Mouse (Mus musculus): Measurements from ENCODE around the gene Cds1. TPM values are rescaled to one million over a fixed set of nuclear protein-coding genes. Genes with fewer than 3 reads are reported as not detected.
"Not testable (repeated sequence)": the region's sequence is repeated elsewhere in the genome, so short reads cannot be mapped to it uniquely, and the experiment has no call there.

The Cds1 gene
- polyA plus RNA-seq, 1 experiment from 2014 or later = 15.9 TPM

DNA sequence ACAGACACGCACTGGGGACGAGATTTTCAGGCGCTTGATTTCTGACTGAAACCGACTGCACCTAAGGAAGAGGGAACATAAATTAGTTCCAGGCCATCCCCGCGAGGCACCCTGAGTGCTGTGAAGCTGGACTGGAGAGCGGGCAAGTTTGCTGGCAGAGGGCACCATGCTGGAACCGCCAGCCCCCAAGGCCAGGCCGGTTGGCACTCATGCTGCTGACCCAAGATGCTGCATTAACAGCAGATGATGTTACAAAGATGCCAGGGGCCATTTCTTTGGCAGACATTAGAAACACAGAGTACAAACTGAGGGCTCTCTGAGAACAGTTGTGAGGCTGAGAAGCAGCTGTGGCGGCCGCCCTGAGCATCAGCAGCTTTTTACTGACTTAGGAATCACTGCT, 71.3 kb downstream of the Cds1 start:
- no peaks in the 10 kb centered on the region for H3K4me1 ChIP-seq (replicated peaks)
- H3K27ac ChIP-seq = no peak overlapping the region
- peaks cover 36% of the 10 kb centered on the region for H3K36me3 ChIP-seq
- H3K9ac ChIP-seq = no peak overlapping the region
- H3K4me2 ChIP-seq (replicated peaks) = no peak overlapping the region
- H3K4me3 ChIP-seq (replicated peaks) = no peak overlapping the region
- ATAC-seq = no peak
- H3K9me3 ChIP-seq = no peaks in the 10 kb centered on the region
- WGBS = 94% methylated on average over 11 of the region's 11 CpGs
- H3K27me3 ChIP-seq (replicated peaks) = no peaks in the 10 kb centered on the region

DNA sequence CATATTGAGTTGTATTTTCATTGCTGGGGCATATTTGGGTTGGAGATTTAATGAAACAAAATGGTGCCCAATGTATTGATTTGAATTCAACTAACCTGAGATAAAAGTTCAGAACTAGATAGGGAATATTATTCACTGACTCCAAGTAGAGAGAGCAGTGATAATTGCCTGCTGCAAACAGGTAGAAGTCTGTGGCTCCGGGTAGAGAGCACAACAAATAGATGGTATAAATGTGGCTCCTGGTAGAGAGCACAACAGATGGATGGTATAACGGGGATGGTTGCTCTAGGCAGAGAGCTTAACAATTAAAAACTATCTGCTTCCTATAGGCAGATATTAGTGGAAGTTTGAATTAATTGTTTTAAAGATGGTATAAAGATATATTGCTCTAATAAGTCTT, 72.7 kb downstream of the Cds1 start:
- not testable (repeated sequence) for H3K4me3 ChIP-seq (replicated peaks); H3K9me3 ChIP-seq; ATAC-seq; H3K27me3 ChIP-seq (replicated peaks); H3K4me2 ChIP-seq (replicated peaks); H3K4me1 ChIP-seq (replicated peaks); H3K9ac ChIP-seq; H3K27ac ChIP-seq
- 97% methylated on average over 2 of the region's 2 CpGs for WGBS
- H3K36me3 ChIP-seq = peaks cover 45% of the 10 kb centered on the region

DNA sequence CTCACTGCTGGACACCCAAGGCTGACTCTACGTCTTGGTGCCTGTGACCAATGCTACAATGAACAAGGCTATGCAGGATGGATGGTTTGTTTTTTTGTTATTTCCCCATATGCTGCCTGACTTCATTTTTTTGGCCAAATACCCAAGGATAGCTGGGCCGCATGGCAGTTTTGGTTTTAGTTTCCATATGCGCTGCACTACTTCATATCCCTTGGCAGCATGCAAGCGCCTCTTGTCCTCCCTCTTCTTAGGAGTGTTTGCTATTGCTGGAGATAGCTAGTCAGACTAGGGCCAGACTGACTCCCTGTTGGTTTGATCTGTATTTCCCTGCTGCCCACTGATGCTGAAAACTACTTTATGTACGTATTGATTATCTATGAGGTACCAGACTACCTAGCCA, 75.5 kb downstream of the Cds1 start:
- Histone ChIP-seq H3K4me3 (replicated peaks) (no peak overlapping the region), H3K27ac (no peak overlapping the region), H3K9ac (no peak overlapping the region), H3K4me2 (replicated peaks) (no peak overlapping the region), H3K9me3 (no peaks in the 10 kb centered on the region), H3K27me3 (replicated peaks) (no peaks in the 10 kb centered on the region), H3K36me3 (peaks cover 53% of the 10 kb centered on the region), H3K4me1 (replicated peaks) (no peaks in the 10 kb centered on the region)
- no peak for ATAC-seq
- WGBS = 98% methylated on average over 5 of the region's 5 CpGs

DNA sequence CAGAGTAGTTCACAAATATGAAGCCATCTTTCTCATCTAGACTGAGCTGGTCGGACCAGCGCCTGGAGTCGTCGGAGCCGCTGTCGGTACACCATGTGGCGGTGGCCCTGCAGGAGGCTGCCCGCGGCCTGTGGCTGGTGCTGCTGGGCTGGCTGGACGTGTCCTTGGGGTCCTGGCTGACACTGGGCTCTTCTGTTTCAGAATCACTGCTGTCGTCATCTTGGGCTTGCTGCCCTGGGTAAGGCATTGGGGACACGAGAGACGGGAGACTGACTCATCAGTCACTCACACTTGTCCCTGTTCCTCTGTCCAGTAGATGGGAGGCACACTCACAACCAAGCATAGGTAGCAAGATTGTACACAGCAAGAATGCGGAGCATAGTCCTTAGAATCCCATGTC, 80.1 kb downstream of the Cds1 start:
- H3K27ac ChIP-seq = no peak overlapping the region
- no peaks in the 10 kb centered on the region for H3K4me1 ChIP-seq (replicated peaks)
- 91% methylated on average over 14 of the region's 14 CpGs for whole genome bisulfite sequencing
- H3K9me3 ChIP-seq = no peaks in the 10 kb centered on the region
- ATAC-seq = no peak
- H3K4me3 ChIP-seq (replicated peaks) = no peak overlapping the region
- no peak overlapping the region for H3K4me2 ChIP-seq (replicated peaks)
- H3K36me3 ChIP-seq = peaks cover 67% of the 10 kb centered on the region
- H3K27me3 ChIP-seq (replicated peaks) = no peaks in the 10 kb centered on the region
- H3K9ac ChIP-seq = no peak overlapping the region

DNA sequence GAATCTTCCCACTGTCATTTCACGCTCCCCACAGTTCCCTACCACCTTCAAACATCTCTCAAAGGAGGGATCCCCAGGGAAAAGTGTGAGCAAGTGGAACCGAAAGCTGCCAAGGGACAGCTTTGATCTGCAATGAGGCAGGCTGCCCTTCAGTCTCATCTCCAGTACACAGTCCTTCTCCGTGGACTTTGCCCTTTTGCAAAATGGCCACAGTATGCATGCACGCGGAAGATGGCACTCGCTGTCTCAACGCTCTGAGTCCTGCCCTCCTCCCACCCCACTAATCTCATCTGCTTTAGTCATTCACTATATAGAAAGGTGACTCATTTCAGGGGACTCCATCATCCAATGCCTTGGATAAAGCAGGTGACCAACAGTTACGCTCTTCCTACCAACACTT, 81.0 kb downstream of the Cds1 start:
- 88% methylated on average over 8 of the region's 8 CpGs for WGBS
- Histone ChIP-seq H3K4me1 (replicated peaks) (no peaks in the 10 kb centered on the region), H3K27me3 (replicated peaks) (no peaks in the 10 kb centered on the region), H3K9ac (no peak overlapping the region), H3K36me3 (peaks cover 63% of the 10 kb centered on the region), H3K27ac (no peak overlapping the region), H3K4me3 (replicated peaks) (no peak overlapping the region), H3K9me3 (no peaks in the 10 kb centered on the region), H3K4me2 (replicated peaks) (no peak overlapping the region)
- ATAC-seq = peak; percentile 47

DNA sequence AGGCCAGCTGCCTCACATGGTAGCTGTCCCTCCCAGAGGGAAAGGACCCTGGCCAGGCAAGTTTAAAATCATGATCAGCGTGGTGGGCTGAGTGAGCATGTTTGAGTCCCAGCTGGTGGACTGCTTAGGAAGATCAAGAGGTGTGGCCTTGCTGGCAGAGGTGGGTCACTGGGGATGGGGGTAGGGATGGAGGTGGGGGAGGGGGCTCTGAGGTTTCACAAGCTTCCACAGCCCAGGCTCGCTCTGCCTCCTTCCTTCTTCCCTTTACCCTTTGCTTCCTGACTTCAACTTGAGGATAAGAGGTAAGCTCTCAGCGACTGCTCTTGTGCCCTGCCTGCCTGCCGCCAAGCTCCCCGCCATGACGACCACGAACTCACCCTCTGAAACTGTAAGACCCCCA, 82.4 kb downstream of the Cds1 start:
- H3K27me3 ChIP-seq (replicated peaks) = no peaks in the 10 kb centered on the region
- H3K9me3 ChIP-seq = no peaks in the 10 kb centered on the region
- H3K27ac ChIP-seq = no peak overlapping the region
- H3K4me1 ChIP-seq (replicated peaks) = no peaks in the 10 kb centered on the region
- H3K9ac ChIP-seq = no peak overlapping the region
- 83% methylated on average over 7 of the region's 7 CpGs for WGBS
- ATAC-seq = peak; percentile 30
- H3K4me3 ChIP-seq (replicated peaks) = no peak overlapping the region
- peaks cover 58% of the 10 kb centered on the region for H3K36me3 ChIP-seq
- no peak overlapping the region for H3K4me2 ChIP-seq (replicated peaks)

DNA sequence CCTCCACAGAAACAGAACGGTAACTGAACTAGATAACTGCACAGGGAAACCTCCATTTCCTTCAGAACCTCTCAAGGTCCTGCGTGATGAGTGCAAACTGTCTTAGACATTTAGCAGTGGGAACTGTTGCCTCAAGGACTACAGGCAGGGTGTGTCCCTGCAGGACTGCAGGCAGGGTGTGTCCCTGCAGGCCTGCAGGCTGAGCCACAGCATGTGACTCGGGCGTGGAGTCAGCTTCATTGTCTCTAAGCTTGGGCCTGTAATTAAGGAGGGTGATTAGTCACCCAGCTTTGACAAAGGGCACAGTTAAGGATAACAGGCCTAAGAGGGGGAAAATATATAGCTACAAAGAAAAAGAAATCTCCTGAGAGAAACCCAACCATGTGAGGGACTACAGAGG, 82.8 kb downstream of the Cds1 start:
- H3K9me3 ChIP-seq = no peaks in the 10 kb centered on the region
- no peak overlapping the region for H3K9ac ChIP-seq
- H3K4me2 ChIP-seq (replicated peaks) = no peak overlapping the region
- H3K27me3 ChIP-seq (replicated peaks) = no peaks in the 10 kb centered on the region
- no peaks in the 10 kb centered on the region for H3K4me1 ChIP-seq (replicated peaks)
- WGBS = 58% methylated on average over 4 of the region's 4 CpGs
- peaks cover 61% of the 10 kb centered on the region for H3K36me3 ChIP-seq
- peak; percentile 92 for ATAC-seq
- no peak overlapping the region for H3K27ac ChIP-seq
- H3K4me3 ChIP-seq (replicated peaks) = no peak overlapping the region

DNA sequence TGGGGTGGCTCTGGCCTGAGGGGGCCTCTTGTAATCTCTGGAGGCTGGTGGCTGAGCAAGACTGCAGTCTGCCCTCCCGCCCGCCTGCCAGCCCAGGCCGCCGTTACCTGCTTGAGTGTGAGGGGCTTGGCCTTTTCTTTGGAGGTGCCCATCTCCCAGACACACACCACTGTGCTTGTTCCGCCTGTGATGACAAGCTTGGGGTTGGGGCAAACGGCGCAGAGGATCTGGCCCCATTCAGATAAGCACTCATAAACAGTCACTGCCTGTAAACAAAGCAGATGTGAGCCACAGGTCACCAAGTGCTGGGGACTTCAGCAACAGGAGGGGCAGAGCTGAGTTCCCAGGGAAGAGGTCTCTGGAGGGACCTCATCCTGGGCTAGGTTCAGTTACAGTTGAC, 86.2 kb downstream of the Cds1 start:
- Histone ChIP-seq H3K4me1 (replicated peaks) (no peaks in the 10 kb centered on the region), H3K36me3 (peaks cover 68% of the 10 kb centered on the region), H3K4me2 (replicated peaks) (no peak overlapping the region), H3K4me3 (replicated peaks) (no peak overlapping the region), H3K9me3 (no peaks in the 10 kb centered on the region), H3K9ac (no peak overlapping the region), H3K27ac (no peak overlapping the region), H3K27me3 (replicated peaks) (no peaks in the 10 kb centered on the region)
- 74% methylated on average over 7 of the region's 7 CpGs for WGBS
- no peak for ATAC-seq

DNA sequence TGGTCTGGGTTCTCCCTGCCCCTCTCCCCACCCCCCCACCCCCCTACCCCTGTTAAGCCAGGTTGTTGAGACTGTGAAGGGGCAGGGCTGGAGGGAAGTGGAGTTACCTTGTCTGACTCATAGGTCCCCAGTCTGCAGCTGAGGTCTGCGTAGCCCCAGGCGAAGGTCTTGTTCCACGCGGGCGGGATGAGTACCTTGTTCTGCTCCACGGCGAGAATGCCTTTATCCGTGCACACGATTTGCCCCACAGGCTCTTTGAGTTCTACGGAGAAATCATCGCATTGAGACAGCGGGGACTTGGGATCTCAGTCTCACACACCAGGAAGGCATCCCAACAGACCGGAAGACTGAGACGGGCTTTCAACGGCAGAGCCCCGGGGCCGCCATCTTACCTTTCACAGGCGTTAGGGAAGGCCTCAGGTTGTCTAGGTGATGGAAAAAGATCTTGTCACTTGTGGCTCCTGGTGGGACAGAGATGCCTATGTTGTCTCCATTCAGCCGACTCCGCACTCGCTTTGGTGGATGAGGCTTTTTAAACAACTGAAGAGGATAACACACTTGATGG, 87.3 kb downstream of the Cds1 start:
- Histone ChIP-seq H3K9me3 (no peaks in the 10 kb centered on the region), H3K27me3 (replicated peaks) (no peaks in the 10 kb centered on the region), H3K4me1 (replicated peaks) (no peaks in the 10 kb centered on the region), H3K4me3 (replicated peaks) (no peak overlapping the region), H3K36me3 (peaks cover 58% of the 10 kb centered on the region), H3K27ac (no peak overlapping the region), H3K4me2 (replicated peaks) (no peak overlapping the region), H3K9ac (no peak overlapping the region)
- no peak for ATAC-seq
- 95% methylated on average over 21 of the region's 21 CpGs for WGBS

DNA sequence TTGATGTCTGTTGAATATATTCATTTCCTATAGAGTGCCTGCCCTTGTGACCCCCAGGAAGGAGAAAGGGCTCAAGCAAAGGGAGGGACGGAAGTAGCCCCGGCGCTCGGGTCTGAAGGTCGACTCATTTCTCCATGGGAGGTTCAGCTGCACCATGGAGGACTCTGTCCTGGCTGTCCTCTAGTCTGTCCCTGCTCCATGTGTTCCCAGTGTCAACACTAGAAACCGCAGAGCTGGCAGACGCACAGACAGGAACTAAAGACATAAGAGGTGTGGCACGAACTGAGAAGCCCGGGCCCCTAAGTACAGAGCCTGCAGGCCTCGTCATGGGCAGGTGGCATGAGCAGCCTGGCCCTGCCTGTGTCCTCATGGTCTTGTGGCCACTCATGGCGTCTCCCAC, 89.2 kb downstream of the Cds1 start:
- Histone ChIP-seq H3K4me1 (replicated peaks) (no peaks in the 10 kb centered on the region), H3K36me3 (peaks cover 47% of the 10 kb centered on the region)
- WGBS = 96% methylated on average over 11 of the region's 11 CpGs

DNA sequence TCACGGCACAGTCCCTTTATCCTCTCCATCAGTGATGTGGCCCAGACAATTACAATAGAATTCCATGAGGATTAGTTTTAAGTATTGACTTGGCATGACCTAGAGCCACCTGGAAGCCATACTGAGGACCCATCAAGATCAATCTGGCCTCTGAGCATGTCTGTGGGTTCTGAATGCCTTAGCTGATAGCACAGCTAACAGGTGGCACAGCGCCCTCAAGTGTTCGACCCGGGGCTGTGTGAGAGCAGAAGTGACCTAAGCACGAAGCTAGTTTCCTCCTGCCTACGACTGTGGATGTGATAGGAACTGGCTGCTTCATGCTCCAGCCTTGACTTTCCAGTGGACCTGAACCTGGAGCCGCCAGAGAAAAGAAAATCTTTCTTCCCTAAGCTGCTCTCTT, 89.7 kb downstream of the Cds1 start:
- no peak overlapping the region for H3K27ac ChIP-seq
- H3K36me3 ChIP-seq = peaks cover 48% of the 10 kb centered on the region
- no peak overlapping the region for H3K9ac ChIP-seq
- 0 out of 2 replicates have a peak, but pooled peaks have one; percentile 25 for ATAC-seq
- no peaks in the 10 kb centered on the region for H3K4me1 ChIP-seq (replicated peaks)
- H3K4me2 ChIP-seq (replicated peaks) = no peak overlapping the region
- no peaks in the 10 kb centered on the region for H3K9me3 ChIP-seq
- H3K4me3 ChIP-seq (replicated peaks) = no peak overlapping the region
- WGBS = 90% methylated on average over 7 of the region's 7 CpGs
- no peaks in the 10 kb centered on the region for H3K27me3 ChIP-seq (replicated peaks)

More for the DNA sequence above, 89.2 kb downstream of the Cds1 start:
- no peak for ATAC-seq
- H3K4me3 ChIP-seq (replicated peaks) = no peak overlapping the region
- no peak overlapping the region for H3K27ac ChIP-seq
- H3K27me3 ChIP-seq (replicated peaks) = no peaks in the 10 kb centered on the region
- no peak overlapping the region for H3K9ac ChIP-seq
- no peaks in the 10 kb centered on the region for H3K9me3 ChIP-seq
- no peak overlapping the region for H3K4me2 ChIP-seq (replicated peaks)

DNA sequence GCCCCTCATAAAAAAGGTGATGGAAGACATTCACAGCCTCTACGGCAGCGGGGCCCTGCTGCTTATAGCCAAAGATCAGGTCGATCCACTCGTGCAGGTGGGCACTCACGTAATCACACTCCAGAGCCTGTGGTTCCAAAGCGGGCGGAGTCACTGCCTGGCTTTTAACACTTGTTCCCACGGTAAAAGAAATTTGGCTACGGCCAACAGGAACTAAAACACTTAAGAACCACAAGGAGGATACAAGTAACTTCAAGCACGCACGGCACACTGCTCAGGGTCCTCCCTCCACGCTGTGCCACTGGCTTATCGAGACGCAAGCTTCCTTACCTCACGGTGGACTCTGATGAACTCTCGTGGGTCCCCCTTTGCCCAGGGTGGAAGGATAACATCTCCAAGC, 90.5 kb downstream of the Cds1 start:
- Histone ChIP-seq H3K27me3 (replicated peaks) (no peaks in the 10 kb centered on the region), H3K4me1 (replicated peaks) (no peaks in the 10 kb centered on the region), H3K36me3 (peaks cover 47% of the 10 kb centered on the region), H3K9ac (no peak overlapping the region), H3K4me3 (replicated peaks) (no peak overlapping the region), H3K27ac (no peak overlapping the region), H3K9me3 (no peaks in the 10 kb centered on the region), H3K4me2 (replicated peaks) (no peak overlapping the region)
- WGBS = 93% methylated on average over 16 of the region's 16 CpGs
- ATAC-seq = no peak

DNA sequence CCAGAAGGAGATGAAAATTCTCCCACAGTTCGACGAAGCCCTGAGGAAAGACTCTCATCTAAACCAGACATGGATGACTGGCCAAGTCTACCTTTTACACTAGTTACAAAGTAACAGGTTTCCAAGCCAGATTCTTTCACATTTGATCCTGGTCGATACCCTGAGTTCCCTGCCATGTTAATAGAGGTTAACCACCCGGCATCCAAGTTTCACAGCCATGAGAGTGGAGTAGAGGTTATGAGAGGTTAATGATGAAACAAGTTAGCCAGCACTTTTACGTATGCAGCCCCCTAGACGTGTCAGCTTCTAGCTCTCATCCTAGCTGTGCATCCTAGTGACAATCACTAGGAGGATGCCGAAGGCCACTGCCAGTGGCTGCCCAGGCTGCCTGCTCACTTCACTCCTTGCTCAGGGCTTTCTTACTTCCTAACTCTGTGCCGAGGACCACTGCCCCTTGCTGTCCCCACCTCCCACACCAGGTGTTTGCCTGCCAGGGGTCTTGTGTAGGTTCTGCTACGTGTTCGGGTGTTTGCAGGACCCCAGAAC, 94.0 kb downstream of the Cds1 start:
- Histone ChIP-seq H3K27ac (no peak overlapping the region), H3K9ac (no peak overlapping the region), H3K4me2 (replicated peaks) (no peak overlapping the region), H3K9me3 (no peaks in the 10 kb centered on the region), H3K36me3 (peaks cover 44% of the 10 kb centered on the region), H3K4me3 (replicated peaks) (no peak overlapping the region), H3K27me3 (replicated peaks) (no peaks in the 10 kb centered on the region), H3K4me1 (replicated peaks) (no peaks in the 10 kb centered on the region)
- no peak for ATAC-seq
- WGBS = 97% methylated on average over 10 of the region's 10 CpGs

All from intestine, embryonic 15.5 days (tissue).